Mouse (Mus musculus) forebrain, embryonic 15.5 days (tissue): ENCODE measurements around the gene AI467606. TPM values are rescaled to one million over a fixed set of nuclear protein-coding genes. Genes with fewer than 3 reads are reported as not detected.

Experiments
- ATAC-seq: fragments of 200-750 bp; cut with Nextera tagmentation; replicated peaks from 2 replicates; pipeline ENCODE4 v1.8.0; 2017; ENCODE audit warnings: mild to moderate bottlenecking, moderate TSS enrichment, moderate library complexity
- H3K27ac ChIP-seq: fragments of 300-500 bp; sonication (generic); replicated peaks from 2 replicates; pipeline ENCODE4 v1.5.1; 2015; ENCODE audit warnings: mild to moderate bottlenecking, inconsistent platforms
- H3K27me3 ChIP-seq: fragments of 300-500 bp; sonication (generic); 2 replicates; pipeline ENCODE4 v1.6.1; 2015; ENCODE audit warnings: inconsistent platforms
- H3K36me3 ChIP-seq: fragments of 300-500 bp; sonication (generic); 2 replicates; pipeline ENCODE4 v1.6.1; 2015; ENCODE audit warnings: mild to moderate bottlenecking, inconsistent platforms
- H3K4me1 ChIP-seq: fragments of 300-500 bp; sonication (generic); 2 replicates; pipeline ENCODE4 v1.6.1; 2015; ENCODE audit warnings: inconsistent platforms
- H3K4me2 ChIP-seq: fragments of 300-500 bp; sonication (generic); replicated peaks from 2 replicates; pipeline ENCODE4 v1.6.1; 2015; ENCODE audit warnings: mild to moderate bottlenecking, inconsistent platforms
- H3K4me3 ChIP-seq: fragments of 300-500 bp; sonication (generic); 2 replicates; pipeline ENCODE4 v1.5.1; 2015; ENCODE audit warnings: mild to moderate bottlenecking, inconsistent platforms
- H3K9ac ChIP-seq: fragments of 300-500 bp; sonication (generic); replicated peaks from 2 replicates; pipeline ENCODE4 v1.6.1; 2015; ENCODE audit warnings: mild to moderate bottlenecking, inconsistent platforms
- H3K9me3 ChIP-seq: fragments of 300-500 bp; sonication (generic); 2 replicates; pipeline ENCODE4 v1.6.1; 2016; ENCODE audit warnings: inconsistent platforms
- WGBS: fragments of 180-500 bp; shearing (Covaris S2); methylation state at CpG from one replicate; pipeline ENCODE4 v1.1.7; 2015; ENCODE audit warnings: mixed read lengths; 5-methylcytosine and 5-hydroxymethylcytosine counted together
- polyA plus RNA-seq: library from polyadenylated mRNA; unstranded; fragments of >200 nt; fragmentation: Nextera tagmentation; extraction: Ambion mirVana; gene quantifications from 2 replicates; pipeline ENCODE4 v1.2.1, GENCODE M21; 2015

AI467606 gene
- polyA plus RNA-seq, 1 experiment from 2014 or later = 1.3 TPM

GRCm38 (mm10) chr7:127099528-127099927 is 8.4 kb downstream of the AI467606 start:
- ATAC-seq = no peak

GRCm38 (mm10) chr7:127101451-127102016 is 10.4 kb downstream of the AI467606 start:
- Histone ChIP-seq H3K4me3 (no peak overlapping the region), H3K36me3 (no peaks in the 10 kb centered on the region), H3K27ac (no peak overlapping the region), H3K4me1 (peaks cover 12% of the 10 kb centered on the region; the same call in 1 of the 2 replicates), H3K9ac (no peak overlapping the region), H3K4me2 (no peak overlapping the region), H3K27me3 (no peaks in the 10 kb centered on the region), H3K9me3 (no peaks in the 10 kb centered on the region)
- no peak for ATAC-seq
- WGBS = 46% methylated on average over 2 of the region's 2 CpGs

More at GRCm38 (mm10) chr7:127099528-127099927, 8.4 kb downstream of the AI467606 start:
- H3K9me3 ChIP-seq = no peaks in the 10 kb centered on the region
- H3K4me3 ChIP-seq = no peak overlapping the region
- WGBS = 91% methylated on average over 4 of the region's 4 CpGs
- no peak overlapping the region for H3K4me2 ChIP-seq
- no peaks in the 10 kb centered on the region for H3K27me3 ChIP-seq
- H3K36me3 ChIP-seq = no peaks in the 10 kb centered on the region
- H3K27ac ChIP-seq = no peak overlapping the region
- H3K9ac ChIP-seq = no peak overlapping the region
- peaks cover 7% of the 10 kb centered on the region; the same call in 1 of the 2 replicates for H3K4me1 ChIP-seq

GRCm38 (mm10) chr7:127102148-127102547 is 11.0 kb downstream of the AI467606 start:
- no peak overlapping the region for H3K4me2 ChIP-seq
- H3K9me3 ChIP-seq = no peaks in the 10 kb centered on the region
- ATAC-seq = no peak
- H3K4me3 ChIP-seq = no peak overlapping the region
- H3K27ac ChIP-seq = no peak overlapping the region
- peaks cover 12% of the 10 kb centered on the region; the same call in 1 of the 2 replicates for H3K4me1 ChIP-seq
- WGBS = 81% methylated on average over 6 of the region's 6 CpGs
- no peaks in the 10 kb centered on the region for H3K36me3 ChIP-seq
- no peak overlapping the region for H3K9ac ChIP-seq
- H3K27me3 ChIP-seq = no peaks in the 10 kb centered on the region

- WGBS = 72% methylated on average over 6 of the region's 6 CpGs
Observed at GRCm38 (mm10) chr7:127103960-127104359, 12.8 kb downstream of the AI467606 start.

GRCm38 (mm10) chr7:127104560-127105332 is 13.6 kb downstream of the AI467606 start:
- Histone ChIP-seq H3K9me3 (no peaks in the 10 kb centered on the region), H3K27me3 (no peaks in the 10 kb centered on the region), H3K9ac (peak overlapping the region; percentile 31; the same call in 1 of the 2 replicates), H3K4me2 (peak overlapping the region; percentile 39), H3K4me3 (peak overlapping the region; percentile 27), H3K36me3 (no peaks in the 10 kb centered on the region), H3K4me1 (peaks cover 12% of the 10 kb centered on the region; the same call in 1 of the 2 replicates), H3K27ac (peak overlapping the region; percentile 64)
- ATAC-seq = peak; percentile 81
- 14% methylated on average over 17 of the region's 17 CpGs for WGBS

More at GRCm38 (mm10) chr7:127103960-127104359, 12.8 kb downstream of the AI467606 start:
- no peak overlapping the region for H3K4me3 ChIP-seq
- ATAC-seq = no peak
- H3K9ac ChIP-seq = no peak overlapping the region
- H3K27ac ChIP-seq = peak overlapping the region; percentile 64
- no peaks in the 10 kb centered on the region for H3K36me3 ChIP-seq
- no peaks in the 10 kb centered on the region for H3K27me3 ChIP-seq
- H3K4me2 ChIP-seq = no peak overlapping the region
- peaks cover 12% of the 10 kb centered on the region; the same call in 1 of the 2 replicates for H3K4me1 ChIP-seq
- H3K9me3 ChIP-seq = no peaks in the 10 kb centered on the region

- Histone ChIP-seq H3K4me2 (no peak overlapping the region), H3K36me3 (no peaks in the 10 kb centered on the region), H3K4me1 (peaks cover 12% of the 10 kb centered on the region; the same call in 1 of the 2 replicates), H3K9me3 (no peaks in the 10 kb centered on the region), H3K9ac (no peak overlapping the region), H3K27ac (0 out of 2 replicates have a peak overlapping the region, but pooled peaks have one; percentile 0), H3K4me3 (no peak overlapping the region), H3K27me3 (no peaks in the 10 kb centered on the region)
- 68% methylated on average over 7 of the region's 7 CpGs for WGBS
- ATAC-seq = no peak
Observed at GRCm38 (mm10) chr7:127105551-127105950, 14.4 kb downstream of the AI467606 start.

GRCm38 (mm10) chr7:127110239-127111007 is 19.3 kb downstream of the AI467606 start:
- no peak overlapping the region for H3K9ac ChIP-seq
- H3K4me2 ChIP-seq = no peak overlapping the region
- peaks cover 6% of the 10 kb centered on the region; the same call in 1 of the 2 replicates for H3K4me1 ChIP-seq
- ATAC-seq = peak; percentile 65
- H3K4me3 ChIP-seq = no peak overlapping the region
- WGBS = 50% methylated on average over 18 of the region's 18 CpGs
- no peaks in the 10 kb centered on the region for H3K27me3 ChIP-seq
- H3K9me3 ChIP-seq = no peaks in the 10 kb centered on the region
- H3K27ac ChIP-seq = no peak overlapping the region
- H3K36me3 ChIP-seq = no peaks in the 10 kb centered on the region

- no peaks in the 10 kb centered on the region for H3K36me3 ChIP-seq
- no peaks in the 10 kb centered on the region for H3K9me3 ChIP-seq
- H3K27ac ChIP-seq = no peak overlapping the region
- H3K4me2 ChIP-seq = no peak overlapping the region
- whole genome bisulfite sequencing = 45% methylated on average over 6 of the region's 6 CpGs
- no peak overlapping the region for H3K9ac ChIP-seq
- 0 out of 2 replicates have a peak, but pooled peaks have one; percentile 6 for ATAC-seq
- H3K27me3 ChIP-seq = no peaks in the 10 kb centered on the region
- H3K4me1 ChIP-seq = peaks cover 6% of the 10 kb centered on the region; the same call in 1 of the 2 replicates
- H3K4me3 ChIP-seq = no peak overlapping the region
Observed at GRCm38 (mm10) chr7:127111461-127111860, 20.3 kb downstream of the AI467606 start.

- no peak overlapping the region for H3K9ac ChIP-seq
- H3K4me1 ChIP-seq = peaks cover 6% of the 10 kb centered on the region; the same call in 1 of the 2 replicates
- no peak overlapping the region for H3K27ac ChIP-seq
- no peaks in the 10 kb centered on the region for H3K9me3 ChIP-seq
- 82% methylated on average over 12 of the region's 12 CpGs for WGBS
- H3K4me3 ChIP-seq = no peak overlapping the region
- H3K36me3 ChIP-seq = no peaks in the 10 kb centered on the region
- H3K27me3 ChIP-seq = no peaks in the 10 kb centered on the region
- no peak for ATAC-seq
- H3K4me2 ChIP-seq = no peak overlapping the region
Observed at GRCm38 (mm10) chr7:127112251-127112841, 21.2 kb downstream of the AI467606 start.

GRCm38 (mm10) chr7:127112921-127113597 is 21.9 kb downstream of the AI467606 start:
- Histone ChIP-seq H3K9ac (no peak overlapping the region), H3K27me3 (no peaks in the 10 kb centered on the region), H3K4me1 (peaks cover 6% of the 10 kb centered on the region; the same call in 1 of the 2 replicates), H3K4me2 (no peak overlapping the region), H3K36me3 (no peaks in the 10 kb centered on the region), H3K27ac (no peak overlapping the region), H3K9me3 (no peaks in the 10 kb centered on the region), H3K4me3 (no peak overlapping the region)
- 54% methylated on average over 9 of the region's 9 CpGs for WGBS
- no peak for ATAC-seq

GRCm38 (mm10) chr7:127113614-127114259 is 22.6 kb downstream of the AI467606 start:
- WGBS = 48% methylated on average over 12 of the region's 12 CpGs
- no peaks in the 10 kb centered on the region for H3K36me3 ChIP-seq
- H3K4me1 ChIP-seq = peaks cover 6% of the 10 kb centered on the region; the same call in 1 of the 2 replicates
- no peak overlapping the region for H3K4me2 ChIP-seq
- H3K27me3 ChIP-seq = no peaks in the 10 kb centered on the region
- no peak overlapping the region for H3K4me3 ChIP-seq
- no peak overlapping the region for H3K27ac ChIP-seq
- no peak overlapping the region for H3K9ac ChIP-seq
- no peaks in the 10 kb centered on the region for H3K9me3 ChIP-seq
- ATAC-seq = no peak
